Mouse (Mus musculus): Measurements from ENCODE around the gene Ppfibp2. TPM values are rescaled to one million over a fixed set of nuclear protein-coding genes. Genes with fewer than 3 reads are reported as not detected.

The Ppfibp2 gene
- polyA plus RNA-seq, 1 experiment from 2014 or later, result 3.9 TPM

DNA sequence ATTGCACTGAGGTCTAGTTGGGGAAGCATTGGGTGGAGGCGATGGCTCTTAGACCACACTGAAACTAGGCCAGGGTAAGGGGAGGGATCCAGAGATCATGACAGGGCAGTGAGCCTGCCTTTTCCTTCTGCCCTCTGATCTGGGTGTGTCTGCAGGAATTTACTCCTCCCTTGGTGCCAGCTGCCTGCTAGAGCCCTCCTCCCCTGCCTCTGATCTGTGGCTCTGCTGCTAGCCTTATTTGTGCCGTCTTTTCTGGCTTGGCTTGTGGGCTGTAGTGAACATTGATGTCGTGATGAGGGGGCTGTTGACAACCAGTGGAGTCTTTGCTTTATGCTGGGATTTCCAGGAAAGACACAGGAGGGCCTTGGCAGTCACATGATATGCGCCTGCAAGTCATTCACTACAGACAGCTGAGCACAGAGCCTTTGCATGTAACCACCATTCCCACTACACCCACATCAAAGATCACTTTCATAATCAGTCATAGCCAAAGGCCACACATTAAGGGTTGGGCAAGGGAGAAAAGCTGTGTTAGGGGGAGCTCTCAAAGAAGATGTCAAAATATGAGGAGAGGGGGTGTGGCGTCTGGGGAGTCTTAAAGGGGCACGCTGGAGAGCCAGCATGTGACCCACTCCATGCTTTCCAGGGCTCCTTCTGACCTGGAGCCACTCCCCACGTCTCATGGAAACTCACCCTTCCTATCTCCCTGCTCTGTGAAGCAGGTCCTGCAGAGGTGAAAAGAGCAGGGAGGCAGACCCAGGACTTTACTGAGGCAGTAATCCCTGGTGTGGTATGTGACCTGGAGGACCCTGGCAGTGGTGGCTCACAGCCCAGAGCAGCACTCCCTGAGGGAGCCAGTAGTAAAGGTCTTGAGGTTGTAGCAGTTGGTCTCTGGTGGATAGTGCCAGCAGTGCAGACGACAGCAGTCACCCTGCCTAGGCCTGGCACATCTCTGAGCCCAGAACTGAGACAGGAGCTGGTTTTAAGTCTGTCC lies 69.4 kb downstream of the Ppfibp2 start:
- no peak overlapping the region for H3K9ac ChIP-seq
- H3K4me3 ChIP-seq (replicated peaks; ENCODE audit: low read length), result no peak overlapping the region
- H3K9me3 ChIP-seq (ENCODE audit: control insufficient read depth, low read length), result no peaks in the 10 kb centered on the region
- peaks cover 24% of the 10 kb centered on the region for H3K4me1 ChIP-seq (replicated peaks; ENCODE audit: control insufficient read depth, insufficient read depth, low read length)
- DNase-seq (ENCODE audit: low spot score) (no peak), ATAC-seq (ENCODE audit: low FRiP score) (peak; percentile 19; the same call in 1 of the 2 replicates)
- WGBS, result 46% methylated on average over 8 of the region's 8 CpGs
- no peak overlapping the region for H3K4me2 ChIP-seq (replicated peaks)
- no peaks in the 10 kb centered on the region for H3K36me3 ChIP-seq (replicated peaks; ENCODE audit: control insufficient read depth, insufficient read depth)
- H3K27me3 ChIP-seq (ENCODE audit: control insufficient read depth, insufficient read depth, low read length), result 0 out of 2 replicates have a peak, but pooled peaks cover 4% of the 10 kb centered on the region
- peak overlapping the region; percentile 40; the same call in 1 of the 2 replicates for H3K27ac ChIP-seq

DNA sequence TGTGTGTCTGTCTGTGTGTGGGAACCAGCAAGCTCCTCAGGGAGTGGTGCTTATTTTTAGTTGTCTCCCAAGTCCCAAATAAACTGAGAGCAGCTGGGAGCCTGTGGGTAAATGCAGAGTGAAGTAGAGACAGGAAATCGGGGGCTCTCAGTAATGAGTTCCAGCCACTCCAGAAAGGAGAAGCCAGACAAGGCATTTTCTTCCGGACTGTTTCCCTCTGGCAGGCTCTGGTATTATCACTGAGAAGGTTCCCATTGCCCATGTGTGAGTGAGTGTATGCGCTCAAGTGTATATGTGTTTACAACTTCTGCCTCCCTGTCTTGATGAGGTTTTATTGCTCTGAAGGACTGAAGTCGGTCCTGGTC lies 70.2 kb downstream of the Ppfibp2 start:
- Histone ChIP-seq H3K9ac (no peak overlapping the region), H3K27me3 (ENCODE audit: control insufficient read depth, insufficient read depth, low read length) (0 out of 2 replicates have a peak, but pooled peaks cover 4% of the 10 kb centered on the region), H3K36me3 (replicated peaks; ENCODE audit: control insufficient read depth, insufficient read depth) (no peaks in the 10 kb centered on the region), H3K9me3 (ENCODE audit: control insufficient read depth, low read length) (no peaks in the 10 kb centered on the region), H3K4me3 (replicated peaks; ENCODE audit: low read length) (0 out of 2 replicates have a peak overlapping the region, but pooled peaks have one; percentile 22), H3K4me2 (replicated peaks) (peak overlapping the region; percentile 41; the same call in 1 of the 2 replicates), H3K4me1 (replicated peaks; ENCODE audit: control insufficient read depth, insufficient read depth, low read length) (peaks cover 24% of the 10 kb centered on the region), H3K27ac (peak overlapping the region; percentile 55)
- 39% methylated on average over 4 of the region's 4 CpGs for WGBS
- DNase-seq (ENCODE audit: low spot score) (no peak), ATAC-seq (ENCODE audit: low FRiP score) (peak; percentile 12; the same call in 1 of the 2 replicates)

DNA sequence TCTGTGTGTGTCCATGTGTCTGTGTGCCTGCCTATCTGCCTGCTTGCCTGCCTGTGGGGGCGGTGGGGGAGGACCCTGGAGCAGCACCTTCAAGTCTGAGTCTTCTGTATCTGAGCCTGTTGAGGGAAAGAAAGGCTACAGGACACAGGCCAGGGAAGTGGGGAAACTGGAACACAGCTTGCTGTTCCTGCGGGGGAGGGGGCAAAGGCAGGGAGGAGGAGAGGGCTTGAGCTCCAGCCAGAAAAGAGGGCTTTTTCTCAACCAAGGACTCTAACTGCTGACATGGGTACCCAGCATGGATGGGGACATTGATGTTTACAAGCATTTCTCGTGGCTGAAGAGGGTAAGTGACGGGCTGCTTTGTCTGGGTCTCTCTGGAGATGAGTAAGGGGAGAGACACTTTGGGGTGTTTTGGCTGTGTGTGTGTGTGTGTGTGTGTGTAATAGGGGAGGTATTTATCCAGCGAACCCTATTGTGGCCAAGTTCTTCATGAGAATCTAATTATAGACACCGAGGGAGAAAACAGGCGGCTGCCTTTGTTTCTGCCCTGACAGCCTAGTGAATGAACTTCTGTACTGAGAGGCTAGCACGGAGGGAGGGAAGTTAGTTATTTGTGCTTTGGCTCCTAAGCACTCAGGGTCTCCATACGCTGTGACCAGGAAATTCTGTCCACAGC lies 70.7 kb downstream of the Ppfibp2 start:
- Histone ChIP-seq H3K4me1 (replicated peaks; ENCODE audit: control insufficient read depth, insufficient read depth, low read length) (peaks cover 24% of the 10 kb centered on the region), H3K36me3 (replicated peaks; ENCODE audit: control insufficient read depth, insufficient read depth) (no peaks in the 10 kb centered on the region), H3K27ac (peak overlapping the region; percentile 55), H3K4me3 (replicated peaks; ENCODE audit: low read length) (peak overlapping the region; percentile 22), H3K9ac (peak overlapping the region; percentile 42), H3K4me2 (replicated peaks) (peak overlapping the region; percentile 41), H3K9me3 (ENCODE audit: control insufficient read depth, low read length) (no peaks in the 10 kb centered on the region), H3K27me3 (ENCODE audit: control insufficient read depth, insufficient read depth, low read length) (0 out of 2 replicates have a peak, but pooled peaks cover 4% of the 10 kb centered on the region)
- DNase-seq (ENCODE audit: low spot score), result peak; percentile 36
- peak; percentile 54 for ATAC-seq (ENCODE audit: low FRiP score)
- WGBS, result 9% methylated on average over 9 of the region's 9 CpGs

DNA sequence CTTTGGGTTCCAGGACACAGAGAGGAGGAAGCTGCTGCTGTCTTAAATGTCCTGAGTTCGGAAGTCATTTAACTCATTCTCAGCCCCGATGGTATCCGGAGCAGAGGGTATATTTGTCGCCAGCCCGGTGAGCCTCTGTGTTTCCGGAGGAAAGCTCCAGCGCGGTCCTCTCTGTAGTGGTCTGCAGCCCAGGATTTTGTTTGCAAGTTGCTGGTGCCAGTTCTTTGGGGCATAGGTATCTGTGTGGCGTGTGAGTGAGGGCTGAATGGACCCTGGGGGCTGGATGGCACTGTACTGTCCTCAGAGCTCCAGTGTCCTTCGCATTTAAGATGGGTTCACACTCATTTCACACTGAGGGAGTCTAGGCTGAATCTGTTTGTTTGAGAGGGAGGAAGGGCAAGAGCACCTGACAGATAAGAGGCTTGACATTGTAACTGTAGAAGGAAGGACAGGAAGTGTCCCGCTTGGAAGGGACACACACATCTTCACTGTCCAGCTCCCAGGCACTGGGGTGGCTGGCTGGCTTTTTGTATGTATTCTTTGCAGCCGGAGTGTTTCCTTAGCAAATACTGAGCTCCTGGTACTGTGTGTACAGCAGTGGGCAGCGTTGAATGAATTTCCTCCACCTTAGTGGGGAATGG lies 71.4 kb downstream of the Ppfibp2 start:
- no peak for DNase-seq (ENCODE audit: low spot score)
- peak overlapping the region; percentile 42 for H3K9ac ChIP-seq
- H3K9me3 ChIP-seq (ENCODE audit: control insufficient read depth, low read length), result no peaks in the 10 kb centered on the region
- H3K4me2 ChIP-seq (replicated peaks), result peak overlapping the region; percentile 41
- WGBS, result 47% methylated on average over 13 of the region's 13 CpGs
- H3K4me3 ChIP-seq (replicated peaks; ENCODE audit: low read length), result peak overlapping the region; percentile 22
- 0 out of 2 replicates have a peak, but pooled peaks have one; percentile 8 for ATAC-seq (ENCODE audit: low FRiP score)
- H3K27ac ChIP-seq, result peak overlapping the region; percentile 55
- no peaks in the 10 kb centered on the region for H3K36me3 ChIP-seq (replicated peaks; ENCODE audit: control insufficient read depth, insufficient read depth)
- H3K27me3 ChIP-seq (ENCODE audit: control insufficient read depth, insufficient read depth, low read length), result 0 out of 2 replicates have a peak, but pooled peaks cover 4% of the 10 kb centered on the region
- H3K4me1 ChIP-seq (replicated peaks; ENCODE audit: control insufficient read depth, insufficient read depth, low read length), result peaks cover 24% of the 10 kb centered on the region

DNA sequence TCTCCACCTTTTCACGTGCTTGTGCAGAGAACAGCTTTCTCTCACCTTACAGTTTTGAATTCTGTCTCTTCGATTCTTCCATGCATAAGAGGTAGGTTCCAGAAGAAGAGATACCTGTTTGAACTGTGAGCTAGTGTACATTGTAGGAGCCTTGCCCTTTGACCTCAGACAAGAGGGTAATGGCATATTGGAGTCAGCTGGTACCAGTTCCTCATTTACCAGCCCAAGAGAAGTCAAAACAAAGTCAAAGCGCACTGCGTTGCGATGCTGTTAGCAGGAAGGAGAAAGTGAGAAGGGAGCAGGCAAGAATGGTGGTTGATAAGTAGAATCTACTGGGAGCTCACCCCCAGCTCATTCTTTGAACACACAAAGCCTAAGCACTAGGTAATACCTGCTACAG lies 73.5 kb downstream of the Ppfibp2 start:
- Histone ChIP-seq H3K27ac (no peak overlapping the region), H3K4me1 (replicated peaks; ENCODE audit: control insufficient read depth, insufficient read depth, low read length) (peaks cover 24% of the 10 kb centered on the region), H3K27me3 (ENCODE audit: control insufficient read depth, insufficient read depth, low read length) (0 out of 2 replicates have a peak, but pooled peaks cover 4% of the 10 kb centered on the region), H3K9ac (no peak overlapping the region), H3K36me3 (replicated peaks; ENCODE audit: control insufficient read depth, insufficient read depth) (no peaks in the 10 kb centered on the region), H3K4me3 (replicated peaks; ENCODE audit: low read length) (no peak overlapping the region), H3K4me2 (replicated peaks) (no peak overlapping the region), H3K9me3 (ENCODE audit: control insufficient read depth, low read length) (no peaks in the 10 kb centered on the region)
- no peak for ATAC-seq (ENCODE audit: low FRiP score)
- WGBS, result 95% methylated on average over 5 of the region's 5 CpGs
- DNase-seq (ENCODE audit: low spot score), result no peak

DNA sequence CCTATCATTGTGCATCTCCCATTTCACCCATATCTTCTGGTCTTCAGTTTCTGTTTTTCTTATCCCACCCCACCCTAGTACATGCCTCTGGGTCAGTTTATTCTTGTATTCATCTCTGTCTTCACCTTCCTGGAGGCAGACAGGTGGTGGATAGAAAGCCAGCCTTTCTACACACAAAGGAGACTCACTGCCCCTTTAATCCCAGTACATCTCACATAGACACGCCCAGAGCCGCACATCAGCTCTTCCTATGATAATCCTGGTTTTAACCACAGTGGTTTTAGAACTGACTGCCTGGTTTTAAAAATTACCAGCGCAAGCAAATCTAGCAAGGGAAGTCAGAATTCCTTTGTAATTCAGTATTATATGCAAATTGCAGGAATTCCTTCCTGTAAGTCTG lies 80.2 kb downstream of the Ppfibp2 start:
- Histone ChIP-seq H3K27me3 (ENCODE audit: control insufficient read depth, insufficient read depth, low read length) (no peaks in the 10 kb centered on the region), H3K4me2 (replicated peaks) (no peak overlapping the region), H3K4me1 (replicated peaks; ENCODE audit: control insufficient read depth, insufficient read depth, low read length) (no peaks in the 10 kb centered on the region), H3K36me3 (replicated peaks; ENCODE audit: control insufficient read depth, insufficient read depth) (no peaks in the 10 kb centered on the region), H3K9me3 (ENCODE audit: control insufficient read depth, low read length) (no peaks in the 10 kb centered on the region), H3K27ac (no peak overlapping the region), H3K4me3 (replicated peaks; ENCODE audit: low read length) (no peak overlapping the region), H3K9ac (no peak overlapping the region)
- ATAC-seq (ENCODE audit: low FRiP score), result no peak
- WGBS, result 80% methylated on average over 3 of the region's 3 CpGs
- no peak for DNase-seq (ENCODE audit: low spot score)

DNA sequence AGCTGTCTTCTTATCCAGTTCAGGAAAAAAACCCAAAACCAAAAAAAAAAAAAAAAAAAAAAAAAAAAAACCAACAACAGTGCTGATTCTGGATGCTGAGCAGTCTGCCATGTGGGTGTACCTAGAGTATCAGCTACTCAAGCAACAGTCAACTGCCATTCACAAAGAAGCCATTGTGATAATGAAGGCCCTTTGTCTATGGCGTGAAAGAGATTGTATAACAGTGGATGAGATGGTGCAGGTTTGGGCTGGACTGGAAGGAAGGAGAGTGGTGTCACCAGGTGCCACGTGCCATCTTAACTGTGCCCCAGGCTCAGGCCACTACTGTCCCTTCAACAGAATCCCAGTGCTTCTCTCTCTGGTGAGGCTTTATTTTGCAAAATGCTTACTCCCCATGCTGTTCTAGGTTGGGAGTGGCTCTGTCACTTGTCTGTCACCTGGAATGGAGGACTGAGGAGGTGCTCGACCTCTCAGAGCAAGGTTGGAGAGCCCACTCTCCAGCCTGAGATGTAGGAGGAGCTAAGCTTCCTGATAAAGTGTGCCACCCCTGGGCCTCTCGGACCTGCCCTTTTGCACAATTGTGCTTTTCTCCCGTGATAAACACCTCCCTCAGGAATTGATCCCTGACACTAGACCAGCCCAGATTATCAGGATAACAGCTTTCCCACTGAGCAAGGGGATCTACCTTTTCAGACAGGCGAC lies 85.3 kb downstream of the Ppfibp2 start:
- Histone ChIP-seq H3K4me2 (replicated peaks) (no peak overlapping the region), H3K27ac (no peak overlapping the region), H3K27me3 (ENCODE audit: control insufficient read depth, insufficient read depth, low read length) (no peaks in the 10 kb centered on the region), H3K4me3 (replicated peaks; ENCODE audit: low read length) (no peak overlapping the region), H3K36me3 (replicated peaks; ENCODE audit: control insufficient read depth, insufficient read depth) (no peaks in the 10 kb centered on the region), H3K9me3 (ENCODE audit: control insufficient read depth, low read length) (no peaks in the 10 kb centered on the region), H3K9ac (no peak overlapping the region), H3K4me1 (replicated peaks; ENCODE audit: control insufficient read depth, insufficient read depth, low read length) (no peaks in the 10 kb centered on the region)
- WGBS, result 42% methylated on average over 6 of the region's 6 CpGs
- ATAC-seq (ENCODE audit: low FRiP score), result no peak
- DNase-seq (ENCODE audit: low spot score), result no peak

DNA sequence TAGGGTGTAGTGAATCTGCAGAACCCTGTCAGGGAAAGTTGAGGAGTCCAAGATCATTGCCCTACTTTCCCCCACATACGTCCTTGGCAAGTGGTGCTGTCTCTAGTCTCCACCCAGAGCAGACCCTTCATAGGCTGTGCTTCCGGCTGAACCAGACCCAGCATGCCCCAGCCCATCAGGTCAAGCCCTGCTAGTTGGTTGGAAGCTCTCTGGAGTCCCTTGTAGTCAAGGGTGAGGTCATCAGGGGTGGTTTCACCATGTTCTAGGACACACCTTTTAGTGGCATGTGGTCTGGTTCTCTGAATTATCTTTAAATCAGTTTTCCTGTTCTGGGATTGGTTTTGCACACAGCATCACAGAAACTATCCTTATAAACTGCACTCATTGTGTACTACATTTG lies 86.3 kb downstream of the Ppfibp2 start:
- H3K4me1 ChIP-seq (replicated peaks; ENCODE audit: control insufficient read depth, insufficient read depth, low read length), result no peaks in the 10 kb centered on the region
- no peak for ATAC-seq (ENCODE audit: low FRiP score)
- no peak overlapping the region for H3K4me2 ChIP-seq (replicated peaks)
- H3K27me3 ChIP-seq (ENCODE audit: control insufficient read depth, insufficient read depth, low read length), result no peaks in the 10 kb centered on the region
- no peak overlapping the region for H3K4me3 ChIP-seq (replicated peaks; ENCODE audit: low read length)
- H3K9me3 ChIP-seq (ENCODE audit: control insufficient read depth, low read length), result no peaks in the 10 kb centered on the region
- no peak overlapping the region for H3K27ac ChIP-seq
- H3K9ac ChIP-seq, result no peak overlapping the region
- no peaks in the 10 kb centered on the region for H3K36me3 ChIP-seq (replicated peaks; ENCODE audit: control insufficient read depth, insufficient read depth)
- 85% methylated on average over 2 of the region's 2 CpGs for WGBS
- DNase-seq (ENCODE audit: low spot score), result no peak
